Mouse (Mus musculus): ENCODE results near the gene Col17a1. TPM values are rescaled to one million over a fixed set of nuclear protein-coding genes. Genes with fewer than 3 reads are reported as not detected.

Col17a1 gene
- polyA plus RNA-seq, 1 experiment from 2014 or later, result 10.3 TPM

DNA sequence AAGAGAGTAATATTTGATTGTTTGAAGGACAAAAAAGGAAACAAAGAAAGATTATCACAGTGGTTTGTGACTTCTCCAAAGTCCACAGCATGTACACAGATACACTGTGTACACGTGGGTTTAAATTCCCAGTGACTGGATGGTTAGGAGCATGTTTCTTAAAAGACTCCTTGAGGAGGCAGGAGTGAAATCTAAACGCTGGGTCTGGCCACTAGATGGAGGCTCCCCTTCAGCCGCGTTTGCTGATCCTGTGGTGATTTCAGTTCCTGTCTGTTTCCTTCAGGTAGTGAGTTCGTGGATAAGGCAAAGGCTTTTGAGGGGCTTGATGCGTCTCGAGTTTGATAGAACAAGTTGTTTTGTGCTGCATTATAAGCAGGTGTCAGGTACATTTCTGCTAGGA, 78.5 kb downstream of the Col17a1 start:
- Histone ChIP-seq H3K4me1 (ENCODE audit: control insufficient read depth, insufficient read depth, low read length) (no peaks in the 10 kb centered on the region), H3K9ac (replicated peaks; ENCODE audit: low read depth, low read length) (no peak overlapping the region), H3K27me3 (ENCODE audit: control insufficient read depth, insufficient read depth, low read length) (no peaks in the 10 kb centered on the region), H3K4me3 (ENCODE audit: low read depth, low read length) (no peak overlapping the region), H3K4me2 (replicated peaks; ENCODE audit: low read depth, low read length) (no peak overlapping the region), H3K36me3 (ENCODE audit: control insufficient read depth, insufficient read depth, low read length) (peaks cover 18% of the 10 kb centered on the region; the same call in 1 of the 2 replicates), H3K27ac (ENCODE audit: low read length) (no peak overlapping the region), H3K9me3 (ENCODE audit: control insufficient read depth, low read depth, low read length) (no peaks in the 10 kb centered on the region)
- ATAC-seq (ENCODE audit: insufficient number of reproducible peaks, insufficient read depth, low FRiP score, low read depth), result no peak
- WGBS, result 59% methylated on average over 7 of the region's 7 CpGs

DNA sequence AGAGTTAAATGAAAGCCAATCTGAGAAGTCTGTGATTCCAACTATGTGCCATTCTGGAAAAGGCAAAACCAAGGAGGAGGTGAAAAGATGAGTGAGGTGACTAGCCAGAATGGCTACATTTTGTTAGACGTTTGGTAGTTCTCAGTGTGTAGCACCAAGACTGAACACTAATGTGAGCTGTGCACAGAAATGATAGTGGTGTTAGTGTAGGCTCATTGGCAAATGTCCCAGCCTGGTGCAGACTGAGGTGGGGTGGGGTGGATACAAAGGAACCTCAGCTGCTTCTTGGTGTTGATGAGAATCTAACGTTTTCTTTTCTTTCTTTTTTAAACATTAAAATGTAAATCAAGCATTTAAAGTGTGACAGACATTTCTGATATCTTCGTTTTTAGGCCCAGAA, 83.4 kb downstream of the Col17a1 start:
- WGBS, result 66% methylated on average over 3 of the region's 3 CpGs
- no peaks in the 10 kb centered on the region for H3K27me3 ChIP-seq (ENCODE audit: control insufficient read depth, insufficient read depth, low read length)
- H3K27ac ChIP-seq (ENCODE audit: low read length), result no peak overlapping the region
- no peak overlapping the region for H3K4me2 ChIP-seq (replicated peaks; ENCODE audit: low read depth, low read length)
- ATAC-seq (ENCODE audit: insufficient number of reproducible peaks, insufficient read depth, low FRiP score, low read depth), result no peak
- H3K4me3 ChIP-seq (ENCODE audit: low read depth, low read length), result no peak overlapping the region
- H3K9ac ChIP-seq (replicated peaks; ENCODE audit: low read depth, low read length), result no peak overlapping the region
- peaks cover 4% of the 10 kb centered on the region; the same call in 1 of the 2 replicates for H3K36me3 ChIP-seq (ENCODE audit: control insufficient read depth, insufficient read depth, low read length)
- H3K4me1 ChIP-seq (ENCODE audit: control insufficient read depth, insufficient read depth, low read length), result no peaks in the 10 kb centered on the region
- no peaks in the 10 kb centered on the region for H3K9me3 ChIP-seq (ENCODE audit: control insufficient read depth, low read depth, low read length)

Other genes starting within 250 kb of the Col17a1 start
- gene Sh3pxd2a, start 227.7 kb downstream of the Col17a1 start, polyA plus RNA-seq (2014; fragmentation: Nextera tagmentation; extraction: Ambion mirVana), result 13.6 and 13.7 TPM in 2 replicates
- gene Stn1, start 154.6 kb downstream of the Col17a1 start, polyA plus RNA-seq (2014; fragmentation: Nextera tagmentation; extraction: Ambion mirVana), result 58.5 and 68.4 TPM in 2 replicates
- gene Slk, start 112.4 kb downstream of the Col17a1 start, polyA plus RNA-seq (2014; fragmentation: Nextera tagmentation; extraction: Ambion mirVana), result 32.0 and 37.8 TPM in 2 replicates
- 381 and 400 TPM in 2 replicates for gene Sfr1, start 39.6 kb upstream of the Col17a1 start, polyA plus RNA-seq (2014; fragmentation: Nextera tagmentation; extraction: Ambion mirVana)
- gene Gsto1, start 162.9 kb upstream of the Col17a1 start, polyA plus RNA-seq (2014; fragmentation: Nextera tagmentation; extraction: Ambion mirVana), result 482 and 525 TPM in 2 replicates
- 1.1 and 1.5 TPM in 2 replicates for gene Gsto2, start 173.4 kb upstream of the Col17a1 start, polyA plus RNA-seq (2014; fragmentation: Nextera tagmentation; extraction: Ambion mirVana)
- 0.21 and 0.97 TPM in 2 replicates for gene Cfap43, start 227.2 kb upstream of the Col17a1 start, polyA plus RNA-seq (2014; fragmentation: Nextera tagmentation; extraction: Ambion mirVana)
- gene Itprip, start 227.2 kb upstream of the Col17a1 start, polyA plus RNA-seq (2014; fragmentation: Nextera tagmentation; extraction: Ambion mirVana), result 9.3 and 11.0 TPM in 2 replicates
- gene Cfap58, start 245.6 kb upstream of the Col17a1 start, polyA plus RNA-seq (2014; fragmentation: Nextera tagmentation; extraction: Ambion mirVana), result not detected in 2 replicates